Mouse (Mus musculus): Measurements from ENCODE around the gene Limk1. TPM values are rescaled to one million over a fixed set of nuclear protein-coding genes. Genes with fewer than 3 reads are reported as not detected.
"Not testable (repeated sequence)": the region's sequence is repeated elsewhere in the genome, so short reads cannot be mapped to it uniquely, and the experiment has no call there.

The Limk1 gene
- total RNA-seq, 2 experiments from 2014 or later, result 0.42 to 0.76 TPM

GRCm38 (mm10) chr5:134678827-134679546 is 9.4 kb downstream of the Limk1 start:
- no peak for ATAC-seq (replicated peaks; ENCODE audit: low FRiP score, poor library complexity, severe bottlenecking)

GRCm38 (mm10) chr5:134678031-134678430 is 10.4 kb downstream of the Limk1 start:
- ATAC-seq (replicated peaks; ENCODE audit: low FRiP score, poor library complexity, severe bottlenecking), result no peak

- ATAC-seq (replicated peaks; ENCODE audit: low FRiP score, poor library complexity, severe bottlenecking), result no peak
These were observed 10.9 kb downstream of the Limk1 start for GRCm38 (mm10) chr5:134677491-134677890.

GRCm38 (mm10) chr5:134675956-134676759 is 12.2 kb downstream of the Limk1 start:
- ATAC-seq (replicated peaks; ENCODE audit: low FRiP score, poor library complexity, severe bottlenecking), result no peak

GRCm38 (mm10) chr5:134674977-134675376 is 13.4 kb downstream of the Limk1 start:
- no peak for ATAC-seq (replicated peaks; ENCODE audit: low FRiP score, poor library complexity, severe bottlenecking)

- no peak for ATAC-seq (replicated peaks; ENCODE audit: low FRiP score, poor library complexity, severe bottlenecking)
These were observed 15.8 kb downstream of the Limk1 start for GRCm38 (mm10) chr5:134672611-134673010.

- ATAC-seq (replicated peaks; ENCODE audit: low FRiP score, poor library complexity, severe bottlenecking), result no peak
These were observed 16.2 kb downstream of the Limk1 start for GRCm38 (mm10) chr5:134672198-134672516.

- no peak for ATAC-seq (replicated peaks; ENCODE audit: low FRiP score, poor library complexity, severe bottlenecking)
These were observed 16.8 kb downstream of the Limk1 start for GRCm38 (mm10) chr5:134671335-134672197.

GRCm38 (mm10) chr5:134669001-134669708 is 19.2 kb downstream of the Limk1 start:
- ATAC-seq (replicated peaks; ENCODE audit: low FRiP score, poor library complexity, severe bottlenecking), result no peak

GRCm38 (mm10) chr5:134668495-134668894 is 19.9 kb downstream of the Limk1 start:
- ATAC-seq (replicated peaks; ENCODE audit: low FRiP score, poor library complexity, severe bottlenecking), result no peak

- ATAC-seq (replicated peaks; ENCODE audit: low FRiP score, poor library complexity, severe bottlenecking), result no peak
These were observed 31.7 kb downstream of the Limk1 start for GRCm38 (mm10) chr5:134656708-134657107.

- ATAC-seq (replicated peaks; ENCODE audit: low FRiP score, poor library complexity, severe bottlenecking), result no peak
These were observed 36.4 kb downstream of the Limk1 start for GRCm38 (mm10) chr5:134652015-134652414.

- ATAC-seq (replicated peaks; ENCODE audit: low FRiP score, poor library complexity, severe bottlenecking), result peak; percentile 77
These were observed 37.5 kb downstream of the Limk1 start for GRCm38 (mm10) chr5:134650926-134651325.

- ATAC-seq (replicated peaks; ENCODE audit: low FRiP score, poor library complexity, severe bottlenecking), result not testable (repeated sequence)
These were observed 39.4 kb downstream of the Limk1 start for GRCm38 (mm10) chr5:134648976-134649375.

- ATAC-seq (replicated peaks; ENCODE audit: low FRiP score, poor library complexity, severe bottlenecking), result no peak
These were observed 41.0 kb downstream of the Limk1 start for GRCm38 (mm10) chr5:134647394-134647793.

- no peak for ATAC-seq (replicated peaks; ENCODE audit: low FRiP score, poor library complexity, severe bottlenecking)
These were observed 41.9 kb downstream of the Limk1 start for GRCm38 (mm10) chr5:134646461-134646860.

GRCm38 (mm10) chr5:134644643-134645118 is 43.7 kb downstream of the Limk1 start:
- ATAC-seq (replicated peaks; ENCODE audit: low FRiP score, poor library complexity, severe bottlenecking), result no peak

GRCm38 (mm10) chr5:134644121-134644520 is 44.3 kb downstream of the Limk1 start:
- ATAC-seq (replicated peaks; ENCODE audit: low FRiP score, poor library complexity, severe bottlenecking), result no peak

GRCm38 (mm10) chr5:134640371-134640770 is 48.0 kb downstream of the Limk1 start:
- no peak for ATAC-seq (replicated peaks; ENCODE audit: low FRiP score, poor library complexity, severe bottlenecking)

- ATAC-seq (replicated peaks; ENCODE audit: low FRiP score, poor library complexity, severe bottlenecking), result peak; percentile 90
These were observed 49.1 kb downstream of the Limk1 start, which contains the start of gene Eif4h for GRCm38 (mm10) chr5:134639269-134639682. Gene Eif4h, minus strand, starts transcription at chr5:134639490.

Data from erythroid progenitor cell, adult 5-6 weeks (primary cell).